Mouse (Mus musculus) thymus, adult 2 months (tissue): Measurements from ENCODE around the gene Akap2.

Experiments used
- CTCF ChIP-seq: fragments of 200-500 bp; IDR thresholded peaks from 2 replicates; pipeline ENCODE4 v1.5.1; 2012; ENCODE audit warnings: mild to moderate bottlenecking, control low read depth, low read length, moderate library complexity, borderline replicate concordance; ENCODE audit not compliant: control insufficient read depth, poor library complexity, insufficient read depth; ENCODE audit errors: extremely low read depth
- POLR2A ChIP-seq: fragments of 200-500 bp; IDR thresholded peaks from 2 replicates; pipeline ENCODE4 v1.6.1; 2012; ENCODE audit warnings: mild to moderate bottlenecking, low read length, control low read depth, moderate library complexity; ENCODE audit not compliant: control insufficient read depth, poor library complexity, insufficient read depth; ENCODE audit errors: extremely low read depth

DNA sequence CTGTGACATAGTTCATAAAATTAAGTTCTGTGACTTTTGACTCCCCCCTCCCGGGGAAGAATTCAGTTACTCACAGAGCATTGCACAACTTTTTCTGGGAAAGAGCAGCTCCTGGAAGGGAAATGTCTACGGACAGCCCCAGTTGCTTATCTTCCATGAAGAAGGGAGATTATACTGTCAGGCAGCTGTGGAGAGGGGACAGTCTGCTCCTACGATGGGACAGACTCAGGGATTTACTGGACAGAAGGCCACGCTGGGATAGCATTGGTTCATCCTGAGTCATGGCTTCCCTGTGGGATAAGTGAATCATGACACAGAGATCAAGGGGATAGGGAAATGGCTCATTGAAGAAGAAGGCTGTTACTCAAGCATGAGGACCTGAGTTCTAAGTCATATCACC, 121.9 kb downstream of the Akap2 start:
- TF ChIP-seq POLR2A (no peak), CTCF (no peak)
